Mouse (Mus musculus): Measurements from ENCODE around the gene Dnah12.
"Not testable (repeated sequence)": the region's sequence is repeated elsewhere in the genome, so short reads cannot be mapped to it uniquely, and the experiment has no call there.

DNA sequence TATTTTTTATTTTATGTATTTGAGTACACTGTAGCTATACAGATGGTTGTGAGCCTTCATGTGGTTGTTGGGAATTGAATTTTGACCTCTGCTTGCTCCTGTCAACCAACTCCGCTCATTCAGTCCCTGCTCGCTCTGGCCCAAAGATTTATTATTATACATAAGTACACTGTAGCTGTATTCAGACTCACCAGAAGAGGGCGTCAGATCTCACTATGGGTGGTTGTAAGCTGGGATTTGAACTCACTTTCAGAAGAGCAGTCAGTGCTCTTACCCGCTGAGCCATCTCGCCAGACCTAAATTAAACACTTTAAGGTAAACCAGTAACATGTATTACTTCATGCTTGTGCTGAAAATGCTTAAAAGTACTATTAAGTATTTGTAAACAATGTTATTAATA, 12.2 kb downstream of the Dnah12 start:
- TF ChIP-seq GATA1 (IDR thresholded peaks at IDR 0.05; ENCODE audit: borderline replicate concordance, low read length); FLI1 (IDR thresholded peaks at IDR 0.05; ENCODE audit: low read length): not testable (repeated sequence)

Data from megakaryocyte, embryonic 14.5 days (primary cell).